Mouse (Mus musculus): ENCODE measurements at regions not wholly inside any gene's neighbourhood (a gene's known extent, or its start where the extent isn't known, plus 50 kb on each side); places are given as distances from the start of the nearest gene placed in this dataset.

DNA sequence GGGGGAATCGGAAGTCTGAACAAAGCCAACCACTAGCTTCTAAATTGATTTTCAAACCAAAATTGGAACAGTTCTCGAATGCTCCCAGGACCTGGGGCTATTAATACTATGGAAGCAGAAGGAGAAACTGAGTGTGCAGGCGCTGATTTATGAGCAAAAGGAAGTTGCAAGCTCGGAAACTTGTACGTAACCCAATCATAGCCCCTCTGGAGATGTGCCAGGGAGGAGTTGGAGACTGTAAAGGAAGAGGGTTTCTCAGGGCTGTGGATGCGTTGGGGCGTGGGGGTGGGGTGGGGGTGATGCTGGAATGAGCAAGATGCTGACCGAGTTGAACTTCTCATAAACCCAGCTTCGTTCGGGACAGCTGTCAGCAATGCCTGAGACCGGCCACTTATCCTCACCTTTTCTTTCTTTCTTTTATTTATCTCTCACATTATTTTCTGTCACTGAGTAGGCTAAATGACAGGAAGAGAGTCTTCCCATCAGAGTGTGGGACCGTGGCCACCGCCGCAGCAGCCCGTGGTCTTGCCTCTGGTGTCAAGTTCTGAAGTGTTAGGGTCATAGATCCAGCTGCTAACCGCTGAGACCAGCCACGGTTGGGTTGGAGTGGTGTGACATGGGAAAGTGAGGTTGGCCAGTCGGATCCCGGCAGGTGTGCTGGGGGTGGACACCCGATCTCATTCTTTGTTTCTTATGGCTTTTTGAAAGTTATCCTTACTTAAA lies 54.2 kb upstream of the Gm3045 start:
- TF ChIP-seq EP300 (optimal IDR thresholded peaks at IDR 0.05): no peak
- no peak for TF ChIP-seq CTCF (IDR thresholded peaks at IDR 0.05; ENCODE audit: low read depth)
